Mouse (Mus musculus) megakaryocyte-erythroid progenitor cell, adult 5-6 weeks (primary cell): ENCODE results near the gene Wrap53. TPM values are rescaled to one million over a fixed set of nuclear protein-coding genes. Genes with fewer than 3 reads are reported as not detected.
"Not testable (repeated sequence)": the region's sequence is repeated elsewhere in the genome, so short reads cannot be mapped to it uniquely, and the experiment has no call there.

ENCODE experiments used
- ATAC-seq: replicated peaks from 2 replicates; pipeline ENCODE4 v1.8.0; 2016; ENCODE audit warnings: mild to moderate bottlenecking, inconsistent platforms; ENCODE audit not compliant: severe bottlenecking, poor library complexity, low FRiP score, low TSS enrichment
- total RNA-seq, 2 experiments: library from RNA; stranded (forward) in 1 of 2; stranded (reverse) in 1 of 2; fragments of 200-1000, 215-1000 nt in 1 of 2; fragments of >200 nt in 1 of 2; fragmentation: Nextera tagmentation in 1 of 2; gene quantifications; 2 replicates each; pipeline ENCODE4 v1.2.3; 2014 to 2017

Wrap53 gene
- total RNA-seq, 2 experiments from 2014 or later = 14.5 to 36.5 TPM

GRCm38 (mm10) chr11:69547071-69547470, 33.0 kb downstream of the Wrap53 start:
- no peak for ATAC-seq

GRCm38 (mm10) chr11:69546423-69547053, 33.5 kb downstream of the Wrap53 start:
- peak; percentile 56 for ATAC-seq

GRCm38 (mm10) chr11:69545957-69546356, 34.1 kb downstream of the Wrap53 start:
- ATAC-seq = no peak

- ATAC-seq = no peak
These were observed 36.5 kb downstream of the Wrap53 start for GRCm38 (mm10) chr11:69543598-69543997.

GRCm38 (mm10) chr11:69541741-69542140, 38.3 kb downstream of the Wrap53 start:
- not testable (repeated sequence) for ATAC-seq

- no peak for ATAC-seq
These were observed 39.4 kb downstream of the Wrap53 start for GRCm38 (mm10) chr11:69540700-69541099.

- ATAC-seq = no peak
These were observed 45.1 kb downstream of the Wrap53 start for GRCm38 (mm10) chr11:69534990-69535389.

GRCm38 (mm10) chr11:69532480-69533150, 47.4 kb downstream of the Wrap53 start:
- no peak for ATAC-seq

- not testable (repeated sequence) for ATAC-seq
These were observed 49.3 kb downstream of the Wrap53 start for GRCm38 (mm10) chr11:69530755-69531154.

- ATAC-seq = not testable (repeated sequence)
These were observed 49.8 kb downstream of the Wrap53 start for GRCm38 (mm10) chr11:69530281-69530680.

- no peak for ATAC-seq
These were observed 52.0 kb downstream of the Wrap53 start for GRCm38 (mm10) chr11:69528031-69528390.

GRCm38 (mm10) chr11:69527098-69528030, 52.7 kb downstream of the Wrap53 start:
- no peak for ATAC-seq

GRCm38 (mm10) chr11:69526631-69527030, 53.4 kb downstream of the Wrap53 start:
- ATAC-seq = no peak

- ATAC-seq = no peak
These were observed 54.4 kb downstream of the Wrap53 start for GRCm38 (mm10) chr11:69525661-69526060.

- ATAC-seq = no peak
These were observed 56.4 kb downstream of the Wrap53 start for GRCm38 (mm10) chr11:69523651-69524050.

- peak; percentile 62 for ATAC-seq
These were observed 58.4 kb downstream of the Wrap53 start for GRCm38 (mm10) chr11:69521526-69522149.

- no peak for ATAC-seq
These were observed 60.1 kb downstream of the Wrap53 start for GRCm38 (mm10) chr11:69519976-69520375.

- no peak for ATAC-seq
These were observed 63.4 kb downstream of the Wrap53 start for GRCm38 (mm10) chr11:69516661-69517060.

GRCm38 (mm10) chr11:69516151-69516640, 63.9 kb downstream of the Wrap53 start:
- no peak for ATAC-seq
